Mouse (Mus musculus) liver, postnatal 0 days (tissue): Measurements from ENCODE around the gene Cdc37l1.

Source experiments
- CTCF ChIP-seq: sonication (generic); IDR thresholded peaks from 2 replicates; pipeline ENCODE4 v1.5.1; 2016; ENCODE audit warnings: antibody characterized with exemption, low read depth
- EP300 ChIP-seq: IDR thresholded peaks from 2 replicates; pipeline ENCODE4 v1.6.1; 2016; ENCODE audit warnings: antibody characterized with exemption, low read depth, mild to moderate bottlenecking

- TF ChIP-seq CTCF (no peak), EP300 (no peak)
Measured at GRCm38 (mm10) chr19:29040206-29040605, 50.1 kb downstream of the Cdc37l1 start.
